Mouse (Mus musculus) gastrocnemius, postnatal 36 days (tissue): Measurements from ENCODE around the gene Lurap1l. TPM values are rescaled to one million over a fixed set of nuclear protein-coding genes. Genes with fewer than 3 reads are reported as not detected.
"Not testable (repeated sequence)": the region's sequence is repeated elsewhere in the genome, so short reads cannot be mapped to it uniquely, and the experiment has no call there.

Experiments used
- DNase-seq, 2 experiments: peaks; one replicate each; pipeline ENCODE4 v3.0.0; 2022
- intact Hi-C: fragments of 180-260 bp; cut with DNase I; formaldehyde crosslinking; loops from one replicate; pipeline ENCODE4 v1.15.1; 2025
- total RNA-seq, 2 experiments: library from RNA; stranded (reverse); gene quantifications; 2 replicates each; pipeline ENCODE4 v1.2.3; 2021

Lurap1l gene
- total RNA-seq, 2 experiments from 2014 or later = 1.1 to 1.3 TPM

- no peak for DNase-seq
- intact Hi-C loops = no loop called here
Observed at GRCm38 (mm10) chr4:80915211-80915610, 4.8 kb downstream of the Lurap1l start.

- intact Hi-C loops = no loop called here
- no peak for DNase-seq
Observed at GRCm38 (mm10) chr4:80916695-80917094, 6.2 kb downstream of the Lurap1l start.

GRCm38 (mm10) chr4:80917128-80917527, 6.7 kb downstream of the Lurap1l start:
- intact Hi-C loops, DNase-seq: not testable (repeated sequence)

GRCm38 (mm10) chr4:80917812-80918211, 7.4 kb downstream of the Lurap1l start:
- intact Hi-C loops = no loop called here
- DNase-seq = no peak

- DNase-seq = no peak
- intact Hi-C loops = no loop called here
Observed at GRCm38 (mm10) chr4:80918526-80919129, 8.2 kb downstream of the Lurap1l start.

GRCm38 (mm10) chr4:80919217-80919867, 8.9 kb downstream of the Lurap1l start:
- DNase-seq = no peak
- intact Hi-C loops = no loop called here

GRCm38 (mm10) chr4:80921646-80922489, 11.4 kb downstream of the Lurap1l start:
- DNase-seq = no peak
- intact Hi-C loops = no loop called here

GRCm38 (mm10) chr4:80922654-80923053, 12.2 kb downstream of the Lurap1l start:
- intact Hi-C loops = no loop called here
- no peak for DNase-seq

GRCm38 (mm10) chr4:80924815-80925214, 14.4 kb downstream of the Lurap1l start:
- intact Hi-C loops = no loop called here
- no peak for DNase-seq

GRCm38 (mm10) chr4:80925752-80926519, 15.5 kb downstream of the Lurap1l start:
- intact Hi-C loops = no loop called here
- DNase-seq = no peak

GRCm38 (mm10) chr4:80934749-80935148, 24.3 kb downstream of the Lurap1l start:
- no peak for DNase-seq
- intact Hi-C loops = no loop called here

GRCm38 (mm10) chr4:80939115-80939514, 28.7 kb downstream of the Lurap1l start:
- intact Hi-C loops = no loop called here
- no peak for DNase-seq

GRCm38 (mm10) chr4:80940946-80941345, 30.5 kb downstream of the Lurap1l start:
- intact Hi-C loops = no loop called here
- DNase-seq = no peak

GRCm38 (mm10) chr4:80941978-80942377, 31.5 kb downstream of the Lurap1l start:
- no peak for DNase-seq
- intact Hi-C loops = no loop called here

GRCm38 (mm10) chr4:80944605-80945004, 34.2 kb downstream of the Lurap1l start:
- no peak for DNase-seq
- intact Hi-C loops = no loop called here

- DNase-seq = no peak
- intact Hi-C loops = no loop called here
Observed at GRCm38 (mm10) chr4:80949110-80949509, 38.7 kb downstream of the Lurap1l start.

GRCm38 (mm10) chr4:80949720-80950119, 39.3 kb downstream of the Lurap1l start:
- DNase-seq = no peak
- intact Hi-C loops = loop anchor here (10.0 kb wide), 1 partner anchor 75 kb away; no protein-coding TSS in a partner anchor

GRCm38 (mm10) chr4:80950280-80950781, 39.9 kb downstream of the Lurap1l start:
- intact Hi-C loops = loop anchor here (10.0 kb wide), 1 partner anchor 76 kb away; no protein-coding TSS in a partner anchor
- no peak for DNase-seq

GRCm38 (mm10) chr4:80952653-80953052, 42.2 kb downstream of the Lurap1l start:
- intact Hi-C loops = loop anchor here (10.0 kb wide), 1 partner anchor 78 kb away; no protein-coding TSS in a partner anchor
- no peak for DNase-seq

- intact Hi-C loops = loop anchor here (10.0 kb wide), 1 partner anchor 81 kb away; no protein-coding TSS in a partner anchor
- DNase-seq = no peak
Observed at GRCm38 (mm10) chr4:80955942-80956341, 45.5 kb downstream of the Lurap1l start.
